Mouse (Mus musculus) myocyte (in vitro differentiated cells): ENCODE data around the gene Tmub2.

Experiments
- CEBPB ChIP-seq: IDR thresholded peaks from 2 replicates; pipeline ENCODE4 v1.6.1; 2011; ENCODE audit warnings: mild to moderate bottlenecking, moderate library complexity; ENCODE audit not compliant: poor library complexity, insufficient read depth, severe bottlenecking
- POLR2A ChIP-seq: IDR thresholded peaks from one replicate; pipeline ENCODE4 v1.6.1; 2011; ENCODE audit warnings: low read depth, mild to moderate bottlenecking, control low read depth, moderate library complexity; ENCODE audit not compliant: insufficient read length
- POLR2AphosphoS2 ChIP-seq: IDR thresholded peaks from one replicate; pipeline ENCODE4 v1.6.1; 2011; ENCODE audit warnings: low read depth, control low read depth; ENCODE audit not compliant: insufficient read length
- TCF12 ChIP-seq: IDR thresholded peaks from one replicate; pipeline ENCODE4 v1.6.1; 2011; ENCODE audit warnings: mild to moderate bottlenecking, control low read depth; ENCODE audit not compliant: poor library complexity, insufficient read depth, severe bottlenecking
- USF1 ChIP-seq: IDR thresholded peaks from one replicate; pipeline ENCODE4 v1.6.1; 2011; ENCODE audit warnings: low read depth, mild to moderate bottlenecking, control low read depth, moderate library complexity

DNA sequence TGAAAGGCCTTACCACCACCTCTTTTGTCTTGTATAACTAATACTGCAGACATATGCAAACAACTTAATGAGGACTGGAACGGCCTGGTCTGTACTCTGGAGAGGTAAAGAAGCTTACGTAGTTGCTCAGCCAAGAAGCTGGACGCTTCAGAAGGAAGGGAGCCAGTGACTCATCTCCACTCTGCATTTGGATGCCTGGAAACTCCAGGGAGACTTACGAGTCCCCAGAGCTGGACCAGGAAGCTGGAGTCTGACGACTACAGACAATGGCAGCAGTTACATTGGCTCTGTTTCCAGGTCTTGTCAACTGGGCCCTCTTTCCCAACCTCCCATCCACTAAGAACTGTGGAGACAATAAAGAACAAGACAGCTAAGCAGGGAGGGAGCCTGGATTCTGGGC lies 42.5 kb downstream of the Tmub2 start:
- no peak for TF ChIP-seq POLR2A
- TF ChIP-seq CEBPB, result no peak
- TF ChIP-seq TCF12, result no peak
- TF ChIP-seq USF1, result no peak
- TF ChIP-seq POLR2AphosphoS2, result no peak
